10 mouse cellular contexts compared by ENCODE assay signal in genomic region chr4:141705331-141705730, GRCm38 (mm10). TPM values are rescaled to one million over a fixed set of nuclear protein-coding genes. Genes with fewer than 3 reads are reported as not detected.
DNase-seq lines count a peak whose midpoint lies in the region; ATAC-seq lines count a peak whose summit lies in the region.
"Had no signal": no experiment of that assay in that cellular context is flagged by ENCODE, and none has a peak within 500 bp of the region (broad histone marks: within the 10 kb centered on the region; RNA-seq: fewer than 3 reads in every experiment).

No protein-coding gene starts in this region.

- no peaks in the 10 kb centered on the region for H3K27me3 ChIP-seq in embryonic facial prominence, embryonic 14.5 days (replicated peaks; ENCODE audit: control insufficient read depth, insufficient read depth, low read length)
- no peaks in the 10 kb centered on the region for H3K27me3 ChIP-seq in embryonic facial prominence, embryonic 10.5 days (replicated peaks; ENCODE audit: low read depth, poor library complexity, severe bottlenecking)
- no peaks in the 10 kb centered on the region for H3K27me3 ChIP-seq in midbrain, embryonic 14.5 days (ENCODE audit: control insufficient read depth, insufficient read depth, low read length)
- H3K27me3 ChIP-seq in midbrain, embryonic 16.5 days (ENCODE audit: control insufficient read depth, insufficient read depth, low read depth, low read length): no peaks in the 10 kb centered on the region
- H3K27me3 ChIP-seq in limb, embryonic 10.5 days (ENCODE audit: low read depth, poor library complexity, severe bottlenecking): no peaks in the 10 kb centered on the region

- intact Hi-C loops in left cerebral cortex, postnatal 36 days (cut with DNase I): no loop called here

- peak; percentile 90 for ATAC-seq in embryonic facial prominence, embryonic 14.5 days (ENCODE audit: low read depth)
- ATAC-seq in midbrain, embryonic 14.5 days (ENCODE audit: low FRiP score, low TSS enrichment): no peak; the same call in 1 of the 2 replicates
- no peak; the same call in 1 of the 2 replicates for ATAC-seq in midbrain, embryonic 16.5 days

- H3K4me2 ChIP-seq in embryonic facial prominence, embryonic 14.5 days (ENCODE audit: low read depth, low read length): no peak overlapping the region
- H3K4me2 ChIP-seq in midbrain, embryonic 14.5 days (ENCODE audit: low read length): no peak overlapping the region
- H3K4me2 ChIP-seq in midbrain, embryonic 16.5 days (ENCODE audit: low read length): no peak overlapping the region

- no peaks in the 10 kb centered on the region for H3K4me1 ChIP-seq in embryonic facial prominence, embryonic 14.5 days (ENCODE audit: control insufficient read depth, insufficient read depth, low read length)
- no peaks in the 10 kb centered on the region for H3K4me1 ChIP-seq in embryonic facial prominence, embryonic 10.5 days
- no peaks in the 10 kb centered on the region for H3K4me1 ChIP-seq in midbrain, embryonic 14.5 days (ENCODE audit: control insufficient read depth, insufficient read depth, low read length)
- H3K4me1 ChIP-seq in midbrain, embryonic 16.5 days (ENCODE audit: control insufficient read depth, insufficient read depth, low read length): no peaks in the 10 kb centered on the region
- H3K4me1 ChIP-seq in limb, embryonic 10.5 days: no peaks in the 10 kb centered on the region

- DNase-seq in embryonic facial prominence, embryonic 14.5 days (ENCODE audit: low spot score): peak; percentile 65
- DNase-seq in embryonic facial prominence, embryonic 10.5 days (ENCODE audit: low spot score): no peak
- peak; percentile 67 for DNase-seq in midbrain, embryonic 14.5 days
- DNase-seq in left cerebral cortex, postnatal 36 days (ENCODE audit: low spot score in 2 of 2): peak; percentile 34 to 54
- DNase-seq in telencephalon, adult 2 months (ENCODE audit: low read depth, low spot score): peak; percentile 70
- no peak for DNase-seq in urinary bladder, adult 18-20 months (ENCODE audit: low spot score in 2 of 2)
- no peak for DNase-seq in limb, embryonic 10.5 days (ENCODE audit: low spot score)

- no peak overlapping the region for H3K27ac ChIP-seq in embryonic facial prominence, embryonic 14.5 days (replicated peaks; ENCODE audit: low read depth, low read length)
- no peak overlapping the region for H3K27ac ChIP-seq in embryonic facial prominence, embryonic 10.5 days (replicated peaks)
- no peak overlapping the region for H3K27ac ChIP-seq in midbrain, embryonic 14.5 days (replicated peaks; ENCODE audit: low read depth, low read length)
- no peak overlapping the region for H3K27ac ChIP-seq in midbrain, embryonic 16.5 days (ENCODE audit: low read length)
- H3K27ac ChIP-seq in limb, embryonic 10.5 days: no peak overlapping the region

- no peaks in the 10 kb centered on the region for H3K9me3 ChIP-seq in embryonic facial prominence, embryonic 14.5 days (ENCODE audit: control insufficient read depth, low read length)
- no peaks in the 10 kb centered on the region for H3K9me3 ChIP-seq in embryonic facial prominence, embryonic 10.5 days
- no peaks in the 10 kb centered on the region for H3K9me3 ChIP-seq in midbrain, embryonic 14.5 days (ENCODE audit: control insufficient read depth, low read length)
- H3K9me3 ChIP-seq in midbrain, embryonic 16.5 days (replicated peaks; ENCODE audit: control insufficient read depth, low read length, poor library complexity, severe bottlenecking): no peaks in the 10 kb centered on the region
- no peaks in the 10 kb centered on the region for H3K9me3 ChIP-seq in limb, embryonic 10.5 days (replicated peaks)

- peaks cover 99% of the 10 kb centered on the region for H3K36me3 ChIP-seq in embryonic facial prominence, embryonic 14.5 days (ENCODE audit: control insufficient read depth, insufficient read depth, low read length)
- peaks cover 100% of the 10 kb centered on the region for H3K36me3 ChIP-seq in embryonic facial prominence, embryonic 10.5 days (replicated peaks)
- H3K36me3 ChIP-seq in midbrain, embryonic 14.5 days (ENCODE audit: control insufficient read depth, insufficient read depth, low read length): peaks cover 97% of the 10 kb centered on the region
- H3K36me3 ChIP-seq in midbrain, embryonic 16.5 days (ENCODE audit: control insufficient read depth, insufficient read depth, low read length): peaks cover 18% of the 10 kb centered on the region
- H3K36me3 ChIP-seq in limb, embryonic 10.5 days: peaks cover 100% of the 10 kb centered on the region

- no peak overlapping the region for H3K4me3 ChIP-seq in embryonic facial prominence, embryonic 14.5 days (ENCODE audit: low read depth, low read length)
- no peak overlapping the region for H3K4me3 ChIP-seq in embryonic facial prominence, embryonic 10.5 days
- no peak overlapping the region for H3K4me3 ChIP-seq in midbrain, embryonic 14.5 days (replicated peaks; ENCODE audit: low read depth, low read length)
- no peak overlapping the region for H3K4me3 ChIP-seq in midbrain, embryonic 16.5 days (ENCODE audit: low read depth, low read length)
- no peak overlapping the region for H3K4me3 ChIP-seq in limb, embryonic 10.5 days
- H3K4me3 ChIP-seq: myocyte had no signal

- no peak overlapping the region for H3K9ac ChIP-seq in embryonic facial prominence, embryonic 14.5 days (ENCODE audit: low read depth, low read length)
- H3K9ac ChIP-seq in midbrain, embryonic 14.5 days (replicated peaks; ENCODE audit: low read length): no peak overlapping the region
- H3K9ac ChIP-seq in midbrain, embryonic 16.5 days (ENCODE audit: low read depth, low read length): no peak overlapping the region

- 66% methylated on average over 4 of the region's 4 CpGs for WGBS in embryonic facial prominence, embryonic 14.5 days
- 89% methylated on average over 4 of the region's 4 CpGs for WGBS in embryonic facial prominence, embryonic 10.5 days
- 71% methylated on average over 4 of the region's 4 CpGs for WGBS in midbrain, embryonic 14.5 days
- WGBS in midbrain, embryonic 16.5 days: 60% methylated on average over 4 of the region's 4 CpGs
- 98% methylated on average over 4 of the region's 4 CpGs for WGBS in limb, embryonic 10.5 days

RNA-seq across cellular contexts. Expression of gene Ddi2, which starts 17.9 kb away (rescaled TPM):
- polyA plus RNA-seq in embryonic facial prominence, embryonic 14.5 days (2014; fragmentation: Nextera tagmentation; extraction: Ambion mirVana): 18.8 and 19.4 TPM in 2 replicates
- 28.1 and 31.8 TPM in 2 replicates for polyA plus RNA-seq in embryonic facial prominence, embryonic 10.5 days (2016; fragmentation: Nextera tagmentation; extraction: Ambion mirVana)
- 9.6 and 12.9 TPM in 2 replicates for polyA plus RNA-seq in midbrain, embryonic 14.5 days (2014; fragmentation: Nextera tagmentation; extraction: Ambion mirVana)
- polyA plus RNA-seq in midbrain, embryonic 16.5 days (2015; fragmentation: Nextera tagmentation; extraction: Ambion mirVana): 10.0 and 12.6 TPM in 2 replicates
- total RNA-seq in left cerebral cortex, postnatal 36 days (2021): 10 to 100 TPM; 39.4 to 44.1 TPM
- 33.2 and 33.8 TPM in 2 replicates for polyA plus RNA-seq in limb, embryonic 10.5 days (2016; fragmentation: Nextera tagmentation; extraction: Ambion mirVana)

RNA-seq across cellular contexts. Expression of gene Rsc1a1, which starts 19.9 kb away (rescaled TPM):
- polyA plus RNA-seq in embryonic facial prominence, embryonic 14.5 days (2014; fragmentation: Nextera tagmentation; extraction: Ambion mirVana): 1.9 and 2.7 TPM in 2 replicates
- 1.1 and 2.3 TPM in 2 replicates for polyA plus RNA-seq in embryonic facial prominence, embryonic 10.5 days (2016; fragmentation: Nextera tagmentation; extraction: Ambion mirVana)
- polyA plus RNA-seq in midbrain, embryonic 14.5 days (2014; fragmentation: Nextera tagmentation; extraction: Ambion mirVana): not detected in 2 replicates
- 1.7 TPM in 1 of 2 replicates, not detected in the other for polyA plus RNA-seq in midbrain, embryonic 16.5 days (2015; fragmentation: Nextera tagmentation; extraction: Ambion mirVana)
- total RNA-seq in left cerebral cortex, postnatal 36 days (2021): 1 to 10 TPM in 1 of 2 experiments, not detected in 1; 2.9 TPM
- 1.3 and 3.0 TPM in 2 replicates for polyA plus RNA-seq in limb, embryonic 10.5 days (2016; fragmentation: Nextera tagmentation; extraction: Ambion mirVana)

RNA-seq across cellular contexts. Expression of gene Plekhm2, which starts 40.6 kb away (rescaled TPM):
- 3.7 and 4.5 TPM in 2 replicates for polyA plus RNA-seq in embryonic facial prominence, embryonic 14.5 days (2014; fragmentation: Nextera tagmentation; extraction: Ambion mirVana)
- 4.9 and 5.2 TPM in 2 replicates for polyA plus RNA-seq in embryonic facial prominence, embryonic 10.5 days (2016; fragmentation: Nextera tagmentation; extraction: Ambion mirVana)
- 5.1 and 8.4 TPM in 2 replicates for polyA plus RNA-seq in midbrain, embryonic 14.5 days (2014; fragmentation: Nextera tagmentation; extraction: Ambion mirVana)
- 7.9 and 8.4 TPM in 2 replicates for polyA plus RNA-seq in midbrain, embryonic 16.5 days (2015; fragmentation: Nextera tagmentation; extraction: Ambion mirVana)
- 10 to 100 TPM; 90.7 to 91.7 TPM for total RNA-seq in left cerebral cortex, postnatal 36 days (2021)
- 5.0 and 5.6 TPM in 2 replicates for polyA plus RNA-seq in limb, embryonic 10.5 days (2016; fragmentation: Nextera tagmentation; extraction: Ambion mirVana)

RNA-seq across cellular contexts. Expression of gene Agmat, which starts 41.1 kb away (rescaled TPM):
- 0.13 and 0.29 TPM in 2 replicates for polyA plus RNA-seq in embryonic facial prominence, embryonic 14.5 days (2014; fragmentation: Nextera tagmentation; extraction: Ambion mirVana)
- not detected in 2 replicates for polyA plus RNA-seq in embryonic facial prominence, embryonic 10.5 days (2016; fragmentation: Nextera tagmentation; extraction: Ambion mirVana)
- not detected in 2 replicates for polyA plus RNA-seq in midbrain, embryonic 14.5 days (2014; fragmentation: Nextera tagmentation; extraction: Ambion mirVana)
- polyA plus RNA-seq in midbrain, embryonic 16.5 days (2015; fragmentation: Nextera tagmentation; extraction: Ambion mirVana): not detected in 2 replicates
- 1 to 10 TPM; 1.1 to 1.3 TPM for total RNA-seq in left cerebral cortex, postnatal 36 days (2021)
- not detected in 2 replicates for polyA plus RNA-seq in limb, embryonic 10.5 days (2016; fragmentation: Nextera tagmentation; extraction: Ambion mirVana)
- total RNA-seq: gastrocnemius, adult 18-20 months had no signal

Comparison
In these comparisons a context has a peak if more than half of its experiments do, and no peak if none do; other contexts are left out.
1. DNase-seq: peak in embryonic facial prominence, embryonic 14.5 days (single experiment), midbrain, embryonic 14.5 days (single experiment), left cerebral cortex, postnatal 36 days (2 of 2) and telencephalon, adult 2 months (single experiment); none in embryonic facial prominence, embryonic 10.5 days (single experiment), urinary bladder, adult 18-20 months (0 of 2) and limb, embryonic 10.5 days (single experiment).